Mouse (Mus musculus) gastrocnemius, adult 2 months (tissue): ENCODE measurements around the gene Rdh7. TPM values are rescaled to one million over a fixed set of nuclear protein-coding genes. Genes with fewer than 3 reads are reported as not detected.
"Not testable (repeated sequence)": the region's sequence is repeated elsewhere in the genome, so short reads cannot be mapped to it uniquely, and the experiment has no call there.

Experiments
- DNase-seq: peaks from one replicate; pipeline ENCODE4 v3.0.0; 2022
- H3K27ac ChIP-seq: fragments of 200-600 bp; 2 replicates; pipeline ENCODE4 v1.8.1; 2022; ENCODE audit warnings: mild to moderate bottlenecking
- H3K4me3 ChIP-seq: fragments of 200-600 bp; 2 replicates; pipeline ENCODE4 v1.8.1; 2022; ENCODE audit warnings: mild to moderate bottlenecking, moderate library complexity
- CTCF ChIP-seq: fragments of 200-600 bp; IDR thresholded peaks from 2 replicates; pipeline ENCODE4 v1.8.1; 2022; ENCODE audit warnings: antibody characterized with exemption, mild to moderate bottlenecking, moderate library complexity
- intact Hi-C: fragments of 180-260 bp; cut with DNase I; formaldehyde crosslinking; loops from one replicate; pipeline ENCODE4 v1.15.1; 2025
- total RNA-seq, 2 experiments: library from RNA; stranded (reverse); gene quantifications; 2 replicates each; pipeline ENCODE4 v1.2.3; 2021

The Rdh7 gene
- total RNA-seq, 2 experiments from 2014 or later, result not detected

DNA sequence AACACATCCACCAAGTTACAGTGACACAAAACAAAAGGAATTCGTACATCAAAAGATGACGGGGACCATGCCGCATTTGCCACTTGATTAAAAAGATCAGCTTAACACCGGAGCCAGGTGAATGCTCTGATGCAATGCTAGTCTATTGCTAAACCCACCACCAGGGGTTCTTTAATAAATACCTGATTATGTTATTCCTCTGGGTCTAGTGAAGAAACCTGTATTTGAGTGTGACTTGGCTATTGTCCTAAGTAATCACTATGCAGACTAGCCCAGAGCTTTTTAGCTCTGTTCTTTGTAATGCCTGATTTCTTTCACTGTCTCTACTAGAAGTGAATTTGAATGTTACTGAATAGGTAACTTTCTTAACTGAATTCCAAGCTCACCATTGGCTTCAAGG lies 7.6 kb downstream of the Rdh7 start:
- Histone ChIP-seq H3K27ac (no peak overlapping the region), H3K4me3 (no peak overlapping the region)
- TF ChIP-seq CTCF, result no peak
- no peak for DNase-seq
- intact Hi-C loops, result no loop called here

- no peak for TF ChIP-seq CTCF
These were observed 9.4 kb downstream of the Rdh7 start for GRCm38 (mm10) chr10:127879155-127879688.

GRCm38 (mm10) chr10:127878262-127879057 lies 10.2 kb downstream of the Rdh7 start:
- Histone ChIP-seq H3K27ac (no peak overlapping the region), H3K4me3 (no peak overlapping the region)
- TF ChIP-seq CTCF, result no peak
- intact Hi-C loops, result no loop called here
- no peak for DNase-seq

More at GRCm38 (mm10) chr10:127879155-127879688, 9.4 kb downstream of the Rdh7 start:
- H3K4me3 ChIP-seq, result no peak overlapping the region
- no peak overlapping the region for H3K27ac ChIP-seq
- no peak for DNase-seq
- intact Hi-C loops, result no loop called here

- Histone ChIP-seq H3K27ac (no peak overlapping the region), H3K4me3 (no peak overlapping the region)
- intact Hi-C loops, result no loop called here
- no peak for TF ChIP-seq CTCF
- no peak for DNase-seq
These were observed 10.9 kb downstream of the Rdh7 start for GRCm38 (mm10) chr10:127877681-127878080.

GRCm38 (mm10) chr10:127872484-127872883 lies 16.1 kb downstream of the Rdh7 start:
- DNase-seq, result no peak
- intact Hi-C loops, result no loop called here
- H3K4me3 ChIP-seq, result no peak overlapping the region
- peak; percentile 33; the same call in 1 of the 2 replicates for TF ChIP-seq CTCF
- no peak overlapping the region for H3K27ac ChIP-seq

DNA sequence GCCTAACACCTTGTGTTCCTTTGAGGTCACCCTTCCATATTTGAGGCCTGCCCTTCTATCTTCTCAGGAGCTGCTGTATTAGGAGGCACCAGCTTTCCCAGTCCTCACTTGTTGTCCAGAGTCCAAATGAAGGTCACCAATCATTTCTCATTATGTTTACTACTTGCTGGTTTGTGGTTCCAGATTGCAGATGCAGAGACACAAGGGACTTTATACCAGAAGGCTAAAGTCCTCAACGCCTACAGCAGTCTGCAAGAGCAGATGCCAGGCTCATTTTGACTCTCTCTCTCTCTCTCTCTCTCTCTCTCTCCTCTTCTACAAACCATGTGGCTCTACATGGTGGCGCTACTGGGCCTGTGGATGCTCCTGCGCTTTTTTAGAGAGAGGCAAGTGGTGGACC lies 22.4 kb downstream of the Rdh7 start, which contains the start of gene Rdh16f2:
Rdh16f2 (plus strand) TSS at position 243 of the 400 bp plus-strand sequence.
- TF ChIP-seq CTCF, result no peak
- intact Hi-C loops, result no loop called here
- no peak for DNase-seq
- Histone ChIP-seq H3K4me3 (no peak within 1 kb of the TSS), H3K27ac (no peak within 1 kb of the TSS)

DNA sequence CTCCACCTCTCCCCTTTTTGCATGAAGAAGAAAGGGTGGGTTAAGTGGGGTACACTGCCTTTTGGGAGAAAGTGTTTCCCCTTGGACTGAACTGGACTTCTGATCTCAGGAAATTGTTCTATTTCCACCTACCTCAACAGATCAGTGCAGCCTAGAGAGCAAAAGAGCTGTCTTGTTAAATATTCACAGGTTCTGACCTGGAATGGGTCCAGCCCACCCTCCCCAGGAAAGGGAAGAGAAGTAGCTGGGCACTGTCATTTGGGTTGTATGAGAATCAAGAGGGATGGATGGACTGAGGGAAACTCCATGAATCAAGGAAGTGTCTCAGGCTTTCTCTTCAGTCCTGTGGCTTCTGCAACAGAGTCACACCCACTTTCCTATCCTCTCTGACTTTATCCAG lies 23.7 kb downstream of the Rdh7 start:
- intact Hi-C loops, result no loop called here
- H3K4me3 ChIP-seq, result no peak overlapping the region
- no peak overlapping the region for H3K27ac ChIP-seq
- no peak for DNase-seq
- TF ChIP-seq CTCF, result no peak

DNA sequence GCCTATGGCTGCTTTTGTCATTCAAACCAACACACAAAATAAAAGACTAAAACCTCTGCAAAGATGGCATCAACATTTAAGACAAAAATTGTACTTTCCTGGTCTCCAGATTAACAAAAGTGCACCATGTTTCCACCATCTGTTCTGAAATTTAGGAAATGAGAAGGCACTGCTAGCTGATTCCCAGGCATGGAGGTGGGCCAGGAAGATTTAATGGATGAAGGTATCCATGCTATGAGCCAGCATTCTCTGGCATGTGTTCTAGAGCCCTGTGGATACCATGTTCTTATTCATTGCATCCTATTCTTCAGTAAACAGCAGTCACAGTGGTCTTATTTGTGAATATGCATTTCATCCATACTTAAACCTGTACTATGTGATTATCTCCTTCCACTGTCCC lies 32.2 kb downstream of the Rdh7 start:
- no peak for DNase-seq
- intact Hi-C loops, result no loop called here
- Histone ChIP-seq H3K4me3 (no peak overlapping the region), H3K27ac (no peak overlapping the region)
- no peak for TF ChIP-seq CTCF

- no peak for DNase-seq
- no peak for TF ChIP-seq CTCF
- intact Hi-C loops, result no loop called here
These were observed 39.0 kb downstream of the Rdh7 start, which contains the start of gene Rdh19 for GRCm38 (mm10) chr10:127849628-127850027. Rdh19 (plus strand) TSS chr10:127849928.

DNA sequence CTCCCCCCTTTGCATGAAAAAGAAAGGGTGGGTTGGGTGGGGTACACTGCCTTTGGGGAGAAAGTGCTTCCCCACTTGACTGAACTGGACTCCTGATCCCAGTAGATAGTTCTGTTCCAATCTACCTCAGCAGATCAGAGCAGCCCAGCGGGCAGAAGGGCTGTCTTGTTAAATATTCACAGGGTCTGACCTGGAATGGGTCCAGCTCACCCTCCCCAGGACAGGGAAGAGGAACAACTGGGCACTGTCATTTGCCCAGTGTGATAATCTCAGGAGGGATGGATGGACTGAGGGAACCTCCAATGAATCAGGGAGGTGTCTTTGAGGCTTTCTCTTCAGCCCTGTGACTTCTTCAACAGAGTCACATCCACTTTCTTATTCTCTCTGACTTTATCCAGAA lies 40.5 kb downstream of the Rdh7 start:
- Histone ChIP-seq H3K4me3 (no peak overlapping the region), H3K27ac (no peak overlapping the region)
- intact Hi-C loops, result no loop called here
- DNase-seq, result no peak
- TF ChIP-seq CTCF, result no peak

More at GRCm38 (mm10) chr10:127849628-127850027, 39.0 kb downstream of the Rdh7 start, which contains the start of gene Rdh19:
- Histone ChIP-seq H3K4me3 (no peak within 1 kb of the TSS), H3K27ac (no peak within 1 kb of the TSS)

DNA sequence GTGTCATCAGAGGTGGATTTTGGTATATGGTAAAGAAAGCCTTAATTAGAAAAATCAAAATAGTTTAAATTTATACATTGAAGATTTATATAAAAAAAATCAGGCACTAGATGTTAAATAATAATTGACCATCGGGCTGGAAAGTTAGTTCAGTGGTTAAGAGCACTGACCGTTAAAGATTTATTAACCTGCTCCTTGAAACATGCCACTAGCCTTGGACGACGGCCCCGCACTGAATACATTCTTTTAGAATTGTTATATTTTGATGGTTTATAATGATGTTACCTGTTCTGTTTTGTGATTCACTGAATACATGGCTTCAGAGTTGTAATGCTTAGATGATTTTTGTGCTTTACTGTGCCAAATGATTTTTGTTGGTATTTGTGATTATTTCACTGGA lies 42.7 kb downstream of the Rdh7 start:
- H3K27ac ChIP-seq, DNase-seq, H3K4me3 ChIP-seq, intact Hi-C loops: not testable (repeated sequence)

DNA sequence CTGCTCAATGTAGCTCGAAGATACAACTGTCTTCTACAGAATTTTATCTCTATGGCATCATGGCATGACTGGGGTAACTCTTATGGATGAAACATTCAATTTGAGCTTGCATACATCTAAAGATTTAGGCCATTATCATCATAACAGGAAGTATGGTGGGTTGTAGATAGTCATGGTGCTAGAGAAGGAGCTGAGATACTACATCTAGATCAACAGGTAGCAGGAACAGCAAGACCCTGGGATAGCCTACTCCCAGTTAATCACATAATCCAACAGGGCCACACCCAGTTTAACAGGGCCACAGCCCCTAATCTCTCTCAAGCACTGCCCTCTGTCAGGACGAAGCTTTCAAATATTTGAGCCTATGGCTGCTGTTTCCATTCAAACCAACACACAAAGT lies 47.8 kb downstream of the Rdh7 start:
- DNase-seq, result no peak
- no peak overlapping the region for H3K27ac ChIP-seq
- TF ChIP-seq CTCF, result no peak
- no peak overlapping the region for H3K4me3 ChIP-seq
- intact Hi-C loops, result no loop called here

DNA sequence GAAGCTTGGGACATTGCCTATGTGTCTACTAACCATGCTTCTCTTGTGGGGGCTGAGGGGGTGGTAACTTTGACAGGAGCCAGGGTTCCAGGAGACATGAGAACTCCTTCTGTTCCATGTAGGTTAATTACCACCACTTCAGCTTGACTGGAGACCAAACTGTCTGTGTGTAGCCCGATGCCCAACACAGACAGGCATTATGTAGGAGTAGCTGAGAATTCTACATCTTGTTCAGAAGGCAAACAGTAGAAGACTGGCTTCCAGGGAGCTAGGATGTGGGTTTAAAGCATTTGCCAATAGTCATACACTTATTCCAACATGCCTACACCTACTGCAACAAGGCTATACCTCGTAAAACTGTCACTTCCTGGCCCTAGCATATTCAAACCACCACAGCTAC lies 50.1 kb downstream of the Rdh7 start:
- no peak for TF ChIP-seq CTCF
- intact Hi-C loops, result no loop called here
- Histone ChIP-seq H3K27ac (no peak overlapping the region), H3K4me3 (no peak overlapping the region)
- no peak for DNase-seq

DNA sequence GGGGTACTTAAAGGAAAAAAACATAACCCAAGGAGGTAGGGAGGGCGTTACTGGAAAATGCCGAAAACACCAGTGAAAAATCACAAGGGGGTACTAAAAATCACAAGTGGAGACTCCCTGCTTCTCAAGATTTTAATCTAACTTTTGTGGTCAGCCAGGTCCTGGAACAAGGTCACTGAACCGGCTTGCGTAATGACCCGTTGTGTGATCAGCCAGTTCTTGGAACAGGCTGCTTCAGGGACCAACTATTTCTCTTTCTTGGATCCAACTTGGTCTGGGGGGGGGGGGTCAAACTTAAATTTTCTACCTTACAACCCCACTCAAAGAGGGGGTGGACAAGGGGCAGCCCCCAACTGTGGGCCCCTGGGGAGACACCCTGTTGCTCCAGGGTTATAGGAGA lies 50.8 kb downstream of the Rdh7 start:
- intact Hi-C loops, result not testable (repeated sequence)

More for the DNA sequence above, 50.8 kb downstream of the Rdh7 start:
- not testable (repeated sequence) for H3K27ac ChIP-seq, DNase-seq, H3K4me3 ChIP-seq
